Mouse (Mus musculus): Measurements from ENCODE around the gene Fxyd4. TPM values are rescaled to one million over a fixed set of nuclear protein-coding genes. Genes with fewer than 3 reads are reported as not detected.

Fxyd4 gene
- total and polyA plus RNA-seq, 3 experiments, result 0.22 TPM; not detected in 2

- H3K9me3 ChIP-seq (replicated peaks; ENCODE audit: insufficient read depth, low read length), result no peaks in the 10 kb centered on the region
- H3K4me3 ChIP-seq (ENCODE audit: control insufficient read depth in 1 of 2, insufficient read depth in 1 of 2, low read depth in 2 of 2, low read length in 2 of 2), result no peak overlapping the region
- no peaks in the 10 kb centered on the region for H3K4me1 ChIP-seq (ENCODE audit: control insufficient read depth in 1 of 2, insufficient read depth in 2 of 2, low read length in 2 of 2)
- no peak for DNase-seq (ENCODE audit: low read depth, low spot score)
- no peaks in the 10 kb centered on the region for H3K36me3 ChIP-seq (ENCODE audit: control insufficient read depth in 1 of 2, insufficient read depth in 2 of 2, low read length in 2 of 2)
- H3K27me3 ChIP-seq (ENCODE audit: control insufficient read depth in 1 of 2, insufficient read depth in 2 of 2, low read length in 2 of 2), result no peaks in the 10 kb centered on the region
- TF ChIP-seq MXI1 (IDR thresholded peaks at IDR 0.05; ENCODE audit: low read depth, low read length) (no peak), MEF2A (IDR thresholded peaks at IDR 0.05; ENCODE audit: extremely low read depth, insufficient replicate concordance, low read depth, low read length, poor library complexity, severe bottlenecking) (no peak), E2F4 (IDR thresholded peaks at IDR 0.05; ENCODE audit: borderline replicate concordance, low read depth, low read length) (no peak), GATA1 (IDR thresholded peaks at IDR 0.05; ENCODE audit: low read depth, low read length) (no peak), POLR2AphosphoS5 (IDR thresholded peaks at IDR 0.05; ENCODE audit: borderline replicate concordance, low read depth, low read length) (no peak), TCF12 (IDR thresholded peaks at IDR 0.05; ENCODE audit: low read depth, low read length) (no peak), USF1 (IDR thresholded peaks at IDR 0.05; ENCODE audit: low read depth, low read length) (no peak), ZNF384 (IDR thresholded peaks at IDR 0.05; ENCODE audit: low read depth, low read length) (no peak), SIN3A (IDR thresholded peaks at IDR 0.05; ENCODE audit: low read length) (no peak), MYC (IDR thresholded peaks at IDR 0.05; ENCODE audit: low read depth, low read length) (no peak), ELF1 (IDR thresholded peaks at IDR 0.05; ENCODE audit: low read depth, low read length) (no peak), EP300 (IDR thresholded peaks at IDR 0.05; ENCODE audit: low read depth in 1 of 2, low read length in 2 of 2) (no peak), POLR2A (IDR thresholded peaks at IDR 0.05; ENCODE audit: control insufficient read depth in 1 of 2, insufficient read depth in 1 of 2, low read depth in 1 of 2, low read length in 2 of 2, poor library complexity in 1 of 2) (no peak), KAT2A (conservative IDR thresholded peaks at IDR 0.05; ENCODE audit: low read depth, low read length) (no peak), ETS1 (IDR thresholded peaks at IDR 0.05; ENCODE audit: low read depth, low read length) (no peak), CTCF (IDR thresholded peaks at IDR 0.05 in 2 of 3, conservative IDR thresholded peaks at IDR 0.05 in 1 of 3; ENCODE audit: control insufficient read depth in 1 of 3, insufficient read depth in 1 of 3, low read depth in 2 of 3, low read length in 3 of 3, poor library complexity in 1 of 3, severe bottlenecking in 1 of 3) (no peak), TAL1 (IDR thresholded peaks at IDR 0.05; ENCODE audit: low read length) (no peak), ZKSCAN1 (IDR thresholded peaks at IDR 0.05; ENCODE audit: low read depth, low read length) (no peak)
- H3K79me2 ChIP-seq (ENCODE audit: control insufficient read depth, insufficient read depth, low read length, poor library complexity), result no peaks in the 10 kb centered on the region
- no peak overlapping the region for H3K9ac ChIP-seq (ENCODE audit: control insufficient read depth, low read depth, low read length, poor library complexity, severe bottlenecking)
- no peak overlapping the region for H3K27ac ChIP-seq (ENCODE audit: control insufficient read depth, low read depth, low read length)
Observed at GRCm38 (mm10) chr6:117942769-117943168, 5.3 kb upstream of the Fxyd4 start.

- no peak overlapping the region for H3K9ac ChIP-seq (ENCODE audit: control insufficient read depth, low read depth, low read length, poor library complexity, severe bottlenecking)
- no peak overlapping the region for H3K4me3 ChIP-seq (ENCODE audit: control insufficient read depth in 1 of 2, insufficient read depth in 1 of 2, low read depth in 2 of 2, low read length in 2 of 2)
- H3K36me3 ChIP-seq (ENCODE audit: control insufficient read depth in 1 of 2, insufficient read depth in 2 of 2, low read length in 2 of 2), result no peaks in the 10 kb centered on the region
- H3K27ac ChIP-seq (ENCODE audit: control insufficient read depth, low read depth, low read length), result no peak overlapping the region
- no peak for TF ChIP-seq RCOR1 (IDR thresholded peaks at IDR 0.05; ENCODE audit: low read depth, low read length)
- H3K9me3 ChIP-seq (replicated peaks; ENCODE audit: insufficient read depth, low read length), result no peaks in the 10 kb centered on the region
- H3K27me3 ChIP-seq (ENCODE audit: control insufficient read depth in 1 of 2, insufficient read depth in 2 of 2, low read length in 2 of 2), result no peaks in the 10 kb centered on the region
- 0 out of 4 replicates have a peak, but pooled peaks cover 0 to 4% of the 10 kb centered on the region in 2 experiments for H3K4me1 ChIP-seq (ENCODE audit: control insufficient read depth in 1 of 2, insufficient read depth in 2 of 2, low read length in 2 of 2)
- no peak for DNase-seq (ENCODE audit: low read depth, low spot score)
- H3K79me2 ChIP-seq (ENCODE audit: control insufficient read depth, insufficient read depth, low read length, poor library complexity), result no peaks in the 10 kb centered on the region
Observed at GRCm38 (mm10) chr6:117938951-117939350, 1.5 kb upstream of the Fxyd4 start.
